Mouse (Mus musculus) thymus, adult 2 months (tissue): ENCODE results near the gene Nceh1. TPM values are rescaled to one million over a fixed set of nuclear protein-coding genes. Genes with fewer than 3 reads are reported as not detected.

Source experiments
- DNase-seq: peaks from one replicate; pipeline ENCODE4 v3.0.0; 2021
- H3K27ac ChIP-seq: fragments of 200-500 bp; 2 replicates; pipeline ENCODE4 v1.5.1; 2012; ENCODE audit warnings: low read length, control low read depth; ENCODE audit not compliant: control insufficient read depth, insufficient read depth
- H3K27me3 ChIP-seq: fragments of 200-500 bp; 2 replicates; pipeline ENCODE4 v1.6.1; 2012; ENCODE audit warnings: mild to moderate bottlenecking, low read length, moderate library complexity, mixed read lengths; ENCODE audit not compliant: control insufficient read depth, insufficient read depth
- H3K36me3 ChIP-seq: fragments of 200-500 bp; 2 replicates; pipeline ENCODE4 v1.6.1; 2012; ENCODE audit warnings: mild to moderate bottlenecking, low read length, moderate library complexity; ENCODE audit not compliant: control insufficient read depth, insufficient read depth
- H3K4me1 ChIP-seq: fragments of 200-500 bp; replicated peaks from 2 replicates; pipeline ENCODE4 v1.6.1; 2012; ENCODE audit warnings: low read length; ENCODE audit not compliant: control insufficient read depth, insufficient read depth
- H3K4me3 ChIP-seq: fragments of 200-500 bp; 2 replicates; pipeline ENCODE4 v1.5.1; 2012; ENCODE audit warnings: mild to moderate bottlenecking, low read length, control low read depth, moderate library complexity; ENCODE audit not compliant: control insufficient read depth, insufficient read depth
- CTCF ChIP-seq: fragments of 200-500 bp; IDR thresholded peaks from 2 replicates; pipeline ENCODE4 v1.5.1; 2012; ENCODE audit warnings: mild to moderate bottlenecking, control low read depth, low read length, moderate library complexity, borderline replicate concordance; ENCODE audit not compliant: control insufficient read depth, poor library complexity, insufficient read depth; ENCODE audit errors: extremely low read depth
- POLR2A ChIP-seq: fragments of 200-500 bp; IDR thresholded peaks from 2 replicates; pipeline ENCODE4 v1.6.1; 2012; ENCODE audit warnings: mild to moderate bottlenecking, low read length, control low read depth, moderate library complexity; ENCODE audit not compliant: control insufficient read depth, poor library complexity, insufficient read depth; ENCODE audit errors: extremely low read depth
- WGBS: fragments of 180-500 bp; shearing (Covaris S2); methylation state at CpG from one replicate; pipeline ENCODE4 v1.1.7; 2018; 5-methylcytosine and 5-hydroxymethylcytosine counted together
- polyA plus RNA-seq: library from polyadenylated mRNA; depleted of rRNA; stranded (reverse); fragments of >200 nt; gene quantifications from 2 replicates; pipeline ENCODE4 v1.2.3, GENCODE M21; 2012

Gene Nceh1
- polyA plus RNA-seq, 1 experiment: 40.5 TPM

DNA sequence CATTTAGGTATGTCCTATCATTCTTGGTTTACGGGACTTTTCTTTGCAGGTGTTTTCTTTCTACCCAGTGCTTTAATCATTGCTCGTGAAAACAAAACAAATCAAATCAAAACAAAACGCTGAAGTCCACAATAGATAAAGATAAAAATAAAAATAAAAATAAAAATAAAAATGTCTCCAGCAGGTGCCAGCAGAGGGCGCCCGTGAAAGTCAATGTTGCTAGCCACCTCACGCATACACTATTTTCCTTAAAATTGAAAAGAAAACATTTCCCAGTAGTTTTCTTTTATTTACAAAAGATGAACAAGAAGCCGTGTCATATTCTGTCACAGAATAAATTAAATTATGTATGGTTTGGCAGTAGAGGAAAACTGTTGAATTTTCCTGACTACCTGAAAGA, 68.2 kb downstream of the Nceh1 start:
- 60% methylated on average over 7 of the region's 7 CpGs for WGBS
- no peaks in the 10 kb centered on the region for H3K4me1 ChIP-seq
- H3K36me3 ChIP-seq: no peaks in the 10 kb centered on the region
- TF ChIP-seq CTCF (no peak), POLR2A (no peak)
- H3K27ac ChIP-seq: no peak overlapping the region
- H3K27me3 ChIP-seq: no peaks in the 10 kb centered on the region
- no peak overlapping the region for H3K4me3 ChIP-seq
- DNase-seq: no peak

DNA sequence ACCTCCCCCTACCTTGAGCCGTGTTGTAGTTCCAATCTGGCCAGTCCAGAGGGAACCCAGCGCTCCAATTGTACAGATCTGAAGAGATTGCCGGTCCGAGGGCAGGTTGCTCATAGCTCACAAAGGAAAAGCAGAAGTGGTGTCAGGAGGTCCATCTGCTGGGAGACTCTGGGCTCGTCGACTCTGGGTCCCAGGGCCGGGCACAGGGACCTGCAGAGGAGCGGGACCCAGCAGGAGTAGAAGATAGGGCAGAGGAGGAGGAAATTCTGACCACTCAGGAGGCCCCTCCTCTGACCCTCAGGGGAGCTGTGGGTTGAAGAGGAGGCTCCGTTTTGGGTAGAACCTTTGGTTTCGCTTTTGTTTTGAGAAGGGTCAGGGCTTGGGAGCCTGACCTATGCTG, 75.7 kb downstream of the Nceh1 start:
- H3K27ac ChIP-seq: no peak overlapping the region
- H3K27me3 ChIP-seq: no peaks in the 10 kb centered on the region
- TF ChIP-seq CTCF (no peak), POLR2A (no peak)

DNA sequence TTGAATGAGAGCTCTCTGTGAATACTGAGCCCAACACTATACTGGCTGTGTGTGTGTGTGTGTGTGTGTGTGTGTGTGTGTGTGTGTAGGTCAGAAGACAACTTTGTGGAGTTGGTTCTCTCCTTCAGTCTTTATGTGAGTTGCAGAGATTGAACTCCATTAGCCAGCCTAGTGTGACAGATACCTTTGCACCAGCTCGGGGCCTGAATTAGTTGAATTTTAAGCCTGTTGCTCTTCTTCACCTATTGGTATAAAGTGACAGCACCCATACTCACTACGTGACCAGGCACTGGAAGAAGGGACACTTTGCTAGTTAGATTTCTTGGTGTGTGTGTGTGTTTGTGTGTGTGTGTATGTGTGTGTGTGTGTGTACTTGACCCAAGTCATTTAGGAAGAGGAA, 77.6 kb downstream of the Nceh1 start:
- TF ChIP-seq POLR2A (no peak), CTCF (no peak)
- H3K4me1 ChIP-seq: peaks cover 6% of the 10 kb centered on the region; the same call in 1 of the 2 replicates
- 95% methylated on average over 2 of the region's 2 CpGs for WGBS
- H3K27me3 ChIP-seq: no peaks in the 10 kb centered on the region
- H3K36me3 ChIP-seq: no peaks in the 10 kb centered on the region
- no peak overlapping the region for H3K27ac ChIP-seq
- no peak overlapping the region for H3K4me3 ChIP-seq
- no peak for DNase-seq

More for the DNA sequence above, 75.7 kb downstream of the Nceh1 start:
- Histone ChIP-seq H3K36me3 (no peaks in the 10 kb centered on the region), H3K4me1 (peaks cover 6% of the 10 kb centered on the region; the same call in 1 of the 2 replicates), H3K4me3 (peak overlapping the region; percentile 43)
- DNase-seq: no peak
- 14% methylated on average over 10 of the region's 10 CpGs for WGBS

DNA sequence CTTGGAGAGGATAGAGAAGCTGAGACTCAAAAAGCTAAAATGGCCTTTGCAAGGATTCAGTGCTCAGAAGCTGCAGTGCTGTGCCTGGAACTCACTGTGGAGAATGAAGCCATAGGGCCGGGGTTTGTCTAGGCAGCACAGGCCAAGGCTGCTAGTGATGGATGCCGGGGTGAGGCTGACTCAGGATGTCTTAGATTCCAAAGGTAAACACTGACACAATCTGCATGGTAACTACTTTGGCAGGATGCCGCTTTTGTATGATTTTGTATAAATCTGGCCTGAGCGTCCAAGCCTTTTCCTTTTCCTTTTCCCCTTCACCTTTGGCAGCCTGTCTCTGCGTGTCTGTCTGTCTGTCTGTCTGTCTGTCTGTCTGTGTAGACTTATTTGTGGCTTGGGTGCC, 84.6 kb downstream of the Nceh1 start:
- no peak for DNase-seq
- Histone ChIP-seq H3K36me3 (no peaks in the 10 kb centered on the region), H3K4me1 (peaks cover 9% of the 10 kb centered on the region), H3K4me3 (no peak overlapping the region), H3K27me3 (no peaks in the 10 kb centered on the region), H3K27ac (no peak overlapping the region)
- no peak for TF ChIP-seq POLR2A
- TF ChIP-seq CTCF: no peak
- WGBS: 92% methylated on average over 5 of the region's 5 CpGs

- no peaks in the 10 kb centered on the region for H3K27me3 ChIP-seq
- DNase-seq: no peak
- no peak overlapping the region for H3K4me3 ChIP-seq
- H3K27ac ChIP-seq: no peak overlapping the region
- H3K36me3 ChIP-seq: no peaks in the 10 kb centered on the region
- no peak for TF ChIP-seq POLR2A
- H3K4me1 ChIP-seq: peaks cover 12% of the 10 kb centered on the region
- WGBS: 87% methylated on average over 4 of the region's 4 CpGs
Measured at GRCm38 (mm10) chr3:27267887-27268286, 85.1 kb downstream of the Nceh1 start.

DNA sequence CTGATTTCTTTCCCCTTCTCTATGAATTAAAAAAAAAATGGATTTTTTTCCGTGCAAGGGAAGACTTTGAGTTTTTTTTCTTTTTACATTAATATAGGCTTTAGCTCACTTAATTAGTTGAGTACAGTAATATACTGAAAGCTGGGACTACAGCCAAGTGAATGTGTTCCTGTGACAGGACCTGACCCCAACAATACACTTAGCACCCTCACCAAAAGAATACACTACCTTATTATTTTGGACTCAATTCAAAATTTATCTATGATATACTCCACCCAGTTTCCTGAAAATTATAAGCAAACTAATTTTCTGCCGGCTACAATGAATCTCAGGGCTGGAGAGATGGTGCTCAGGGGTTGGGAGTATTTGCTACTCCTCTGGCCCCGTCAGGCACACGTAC, 86.4 kb downstream of the Nceh1 start:
- DNase-seq: no peak
- Histone ChIP-seq H3K27ac (no peak overlapping the region), H3K4me3 (no peak overlapping the region), H3K4me1 (peaks cover 12% of the 10 kb centered on the region), H3K27me3 (no peaks in the 10 kb centered on the region), H3K36me3 (no peaks in the 10 kb centered on the region)
- WGBS: 89% methylated on average over 4 of the region's 4 CpGs
- TF ChIP-seq POLR2A: no peak
- TF ChIP-seq CTCF: no peak

DNA sequence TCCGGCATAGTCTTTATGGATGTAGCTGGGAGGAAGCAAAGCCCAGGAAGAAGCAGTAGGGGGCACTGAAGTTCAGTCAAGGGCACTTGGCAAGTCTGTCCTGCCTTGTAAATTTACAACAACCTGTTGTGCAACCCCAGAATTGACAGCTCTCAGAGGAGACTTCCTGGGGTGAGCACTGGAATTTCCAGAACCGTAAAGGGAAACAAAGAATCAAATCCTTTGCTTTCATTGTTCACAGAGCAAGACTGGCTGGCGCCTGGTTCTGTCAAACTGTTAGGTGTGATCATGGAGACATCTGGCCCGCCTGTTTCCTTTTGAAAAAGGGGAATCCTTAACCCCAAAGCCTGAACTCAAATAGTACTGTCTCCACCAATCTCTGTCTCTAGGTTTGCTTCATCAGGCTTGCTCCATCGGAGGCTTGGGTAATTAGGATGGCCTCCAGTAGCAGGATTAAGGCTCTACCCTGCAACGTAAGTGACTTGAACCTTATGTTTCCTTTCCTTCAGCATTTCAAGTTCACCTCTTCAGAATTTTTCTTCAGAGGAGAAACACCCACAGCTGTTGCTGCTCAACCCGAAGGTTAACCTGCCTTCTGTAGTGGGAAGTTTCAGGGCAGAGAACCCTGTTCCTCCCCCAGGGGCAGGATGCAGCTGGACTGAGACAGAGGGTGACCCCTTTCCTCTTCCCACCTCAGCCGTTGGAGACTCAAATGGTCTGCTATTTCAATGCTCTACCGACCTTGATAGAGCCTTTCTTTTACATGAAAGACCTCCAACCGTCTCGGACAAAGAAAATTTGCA, 87.6 kb downstream of the Nceh1 start:
- peak; percentile 66 for DNase-seq
- Histone ChIP-seq H3K27me3 (no peaks in the 10 kb centered on the region), H3K27ac (peak overlapping the region; percentile 62), H3K4me1 (peaks cover 12% of the 10 kb centered on the region), H3K36me3 (no peaks in the 10 kb centered on the region), H3K4me3 (no peak overlapping the region)
- TF ChIP-seq CTCF (no peak), POLR2A (no peak)
- 8% methylated on average over 11 of the region's 11 CpGs for WGBS
